Mouse (Mus musculus) v-Abl transformed pro-B cells (cell line): ENCODE measurements at regions not wholly inside any gene's neighbourhood (a gene's known extent, or its start where the extent isn't known, plus 50 kb on each side); places are given as distances from the start of the nearest gene placed in this dataset.
"Not testable (repeated sequence)": the region's sequence is repeated elsewhere in the genome, so short reads cannot be mapped to it uniquely, and the experiment has no call there.

ENCODE experiments used
- in situ Hi-C, 2 experiments: fragments of 400-800 bp; cut with MboI; formaldehyde crosslinking; loops; one replicate each; pipeline ENCODE4 v1.15.1; 2025; ENCODE audit not compliant: unreplicated experiment in 2 of 2

DNA sequence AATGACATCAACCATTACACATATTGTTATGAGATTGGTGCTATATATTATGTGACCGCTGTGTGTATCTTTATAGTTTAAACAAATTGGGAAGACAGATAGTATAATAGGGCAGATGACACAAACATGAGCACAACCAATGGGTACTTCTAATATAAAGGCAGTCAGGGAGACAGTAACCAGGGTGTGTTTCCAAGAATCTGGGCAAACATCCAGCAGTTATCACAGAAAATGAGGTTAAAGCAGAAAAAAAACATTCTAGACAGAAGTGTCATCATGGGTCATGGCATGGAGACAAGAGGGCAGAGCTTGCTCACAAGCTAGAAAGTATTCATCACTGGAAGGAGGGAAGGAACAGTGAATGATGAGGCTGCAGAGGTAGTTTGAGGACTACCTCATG is 129.8 kb upstream of the Arhgap42 start:
- in situ Hi-C loops = loop anchor here in 1 of 2 experiments (25.0 kb wide), 2 partner anchors 106 to 1731 kb away; partner anchors contain the start of gene Mmp20

DNA sequence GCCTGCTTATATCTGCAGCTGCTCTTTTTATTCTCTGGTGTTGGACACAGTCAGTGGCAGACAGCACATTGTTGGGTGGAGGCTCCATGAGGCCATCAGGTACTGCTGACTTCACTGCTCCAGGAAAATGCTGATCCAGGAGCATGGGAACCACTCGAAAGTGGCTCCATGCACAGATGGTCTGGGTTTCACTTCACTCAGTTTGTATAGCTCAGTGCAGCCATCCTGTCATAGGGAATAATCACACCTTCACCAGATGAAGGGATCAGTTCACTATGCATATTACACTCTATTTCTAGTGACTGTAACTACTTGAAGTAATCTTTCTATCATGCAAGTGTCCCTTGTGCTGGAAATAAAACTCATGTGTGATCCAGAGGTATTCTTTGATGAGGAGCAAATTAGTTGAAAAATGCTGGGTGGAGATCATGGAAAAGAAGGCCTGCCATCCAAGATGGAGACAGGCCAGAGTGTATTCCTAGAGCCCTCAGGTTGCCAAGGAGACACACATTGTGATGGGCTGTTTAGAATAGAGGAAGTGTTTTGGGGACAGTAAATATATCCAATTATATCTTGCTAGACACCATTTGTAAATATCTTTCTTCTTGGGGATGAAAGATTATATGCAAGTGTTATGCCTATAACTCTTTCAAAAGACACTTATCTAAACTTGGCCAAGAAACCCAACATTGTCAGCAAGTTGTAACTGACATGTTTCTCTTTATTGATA is 103.7 kb upstream of the Arhgap42 start:
- in situ Hi-C loops = no loop called here

DNA sequence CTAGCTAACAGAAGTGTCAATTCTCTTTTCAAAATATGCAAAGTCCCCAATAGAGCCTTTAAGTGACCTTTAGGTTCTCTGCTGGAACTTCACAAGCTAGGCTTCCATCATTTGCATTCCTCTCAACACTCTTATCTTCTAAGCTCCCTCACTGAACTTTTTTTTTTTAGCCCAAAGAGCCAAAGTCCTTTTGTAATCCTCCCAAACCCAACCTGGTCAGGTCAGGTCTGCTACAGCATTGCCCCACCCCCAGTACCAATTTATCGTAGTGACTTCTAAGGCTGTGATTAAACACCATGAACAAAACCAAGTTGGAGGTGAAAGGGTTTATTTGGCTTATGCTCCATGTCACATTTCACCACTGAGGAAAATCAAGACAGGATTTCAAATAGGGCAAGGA is 79.7 kb upstream of the Arhgap42 start:
- in situ Hi-C loops = no loop called here

DNA sequence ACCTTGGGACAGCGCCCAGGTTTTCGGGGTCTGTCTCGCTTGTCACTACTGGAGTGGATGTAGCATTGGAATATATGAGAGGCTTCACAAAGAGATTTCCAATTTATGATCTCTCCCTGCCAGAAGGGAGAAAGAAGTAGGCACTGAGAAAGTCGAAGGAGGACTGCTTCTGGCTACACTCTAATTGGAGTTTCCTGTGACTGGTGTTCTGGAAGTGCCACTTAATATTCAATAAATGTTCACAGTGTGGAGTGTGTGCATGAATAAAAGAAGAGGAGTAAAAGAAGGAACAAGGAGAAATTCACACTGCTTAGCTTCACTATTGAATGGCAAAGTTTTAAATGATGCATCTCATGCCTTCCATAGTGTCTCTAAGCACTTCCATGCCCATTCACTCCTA is 77.1 kb upstream of the Arhgap42 start:
- in situ Hi-C loops = no loop called here

DNA sequence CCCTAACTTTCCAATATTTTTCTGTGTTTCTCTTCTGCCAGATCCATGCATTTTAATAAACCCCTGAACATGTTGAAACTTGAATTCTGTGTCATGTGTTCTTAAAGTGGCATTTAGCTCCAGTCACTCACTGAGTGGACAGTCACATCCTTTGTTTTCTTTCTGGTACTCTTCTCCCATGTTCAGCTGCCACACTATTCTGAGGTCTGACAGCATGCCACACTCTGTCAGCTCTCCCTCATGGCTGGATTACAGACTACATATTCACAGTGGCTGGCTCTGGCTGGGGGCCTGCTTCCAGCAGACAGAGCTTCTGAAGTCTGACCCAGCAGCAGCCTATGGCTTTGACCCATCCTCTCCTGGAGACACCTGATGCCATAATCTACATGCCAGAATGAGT is 73.4 kb upstream of the Arhgap42 start:
- in situ Hi-C loops = no loop called here

DNA sequence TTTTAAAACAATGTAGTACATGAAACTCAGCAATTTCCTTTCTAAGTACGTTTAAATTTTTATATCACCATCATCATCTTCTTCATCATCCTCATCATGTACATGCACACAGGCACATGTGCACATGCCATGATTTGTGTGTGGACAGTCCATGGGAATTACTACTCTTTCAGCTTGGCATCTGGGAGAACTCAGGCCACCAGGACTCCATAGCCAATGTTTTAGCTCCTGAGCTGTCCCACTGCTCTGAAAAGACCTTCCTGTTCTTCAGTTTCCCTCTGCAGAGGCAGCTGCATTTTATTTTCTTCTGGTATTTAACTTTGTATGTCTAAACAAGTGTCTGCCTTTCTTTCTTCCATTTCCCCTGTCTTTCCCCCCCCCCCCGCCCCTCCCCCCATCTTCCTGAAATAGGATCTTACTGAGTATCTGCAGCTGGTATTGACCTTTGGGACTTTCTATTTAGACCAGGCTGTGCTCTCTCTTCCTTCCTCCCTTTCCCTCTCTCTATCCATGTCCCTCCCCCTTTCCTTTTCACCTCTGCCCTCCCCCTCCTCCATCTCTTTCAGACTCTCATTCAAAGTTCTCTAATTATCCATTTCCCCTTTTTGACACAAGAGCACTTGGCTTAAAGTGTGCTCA is 72.8 kb upstream of the Arhgap42 start:
- in situ Hi-C loops = no loop called here

DNA sequence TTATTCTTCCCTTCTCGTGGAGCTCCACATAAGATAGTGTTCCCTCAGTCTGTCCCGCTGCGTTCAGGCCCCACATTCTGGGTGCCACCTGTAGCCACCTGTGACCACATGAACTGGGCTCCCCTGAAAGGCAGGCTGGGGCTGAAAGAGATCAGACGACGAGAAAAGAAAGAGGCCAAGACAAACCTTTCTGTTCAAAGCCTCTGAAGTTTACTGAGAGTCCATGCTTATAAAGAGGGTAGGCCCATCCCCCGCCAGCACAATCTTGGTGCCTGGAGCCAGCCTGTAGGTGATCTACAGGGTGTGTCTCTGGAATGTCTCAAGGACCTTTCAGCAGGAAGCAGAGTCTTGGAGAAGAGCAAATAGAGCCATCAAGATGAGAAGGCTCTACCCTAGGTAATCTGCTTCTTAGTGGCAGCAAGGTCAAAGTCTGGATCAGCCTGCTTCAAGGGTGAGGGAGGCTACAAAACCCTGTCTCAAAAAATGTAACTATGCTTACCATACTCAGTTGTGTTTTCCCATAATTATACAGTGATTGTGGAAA is 72.2 kb upstream of the Arhgap42 start:
- in situ Hi-C loops = not testable (repeated sequence)

DNA sequence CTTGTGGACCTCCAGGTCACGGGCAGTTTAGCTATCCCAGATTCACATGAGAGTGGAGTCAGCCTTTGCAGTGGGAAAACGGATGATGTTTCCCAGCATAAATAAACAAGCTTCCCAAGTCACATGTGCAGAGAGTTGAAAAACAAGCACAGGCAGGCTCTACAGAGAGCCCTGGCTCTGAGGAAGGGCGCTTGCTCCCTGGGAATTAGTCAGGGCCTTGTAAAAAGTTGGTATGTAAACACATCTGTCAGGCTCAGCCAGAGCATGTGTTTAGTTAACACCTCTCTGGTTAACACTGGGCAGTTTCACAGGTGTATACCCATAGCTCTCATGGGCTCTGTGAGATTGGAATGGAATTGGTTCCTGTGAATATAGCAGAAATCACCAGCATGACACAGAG is 51.9 kb upstream of the Arhgap42 start:
- in situ Hi-C loops = no loop called here

DNA sequence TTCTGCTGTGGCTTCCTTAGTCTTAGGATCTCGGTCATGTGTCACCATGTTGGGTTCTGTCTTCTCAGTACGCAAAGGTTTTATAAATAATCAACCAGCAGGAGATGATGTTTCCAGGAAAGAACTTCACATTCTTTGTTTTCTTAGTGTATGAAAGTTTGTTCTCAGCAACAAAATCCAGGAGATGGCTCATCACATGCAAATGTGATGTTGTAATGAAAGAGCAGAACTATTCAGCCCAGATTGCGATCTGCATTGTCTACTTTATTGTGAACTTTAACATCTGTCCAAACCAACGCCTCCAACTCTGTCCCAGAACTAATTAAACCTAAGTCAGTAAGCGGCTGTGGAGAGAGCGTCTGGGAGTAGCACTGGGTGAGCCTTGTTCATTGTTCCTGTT is 50.7 kb upstream of the Arhgap42 start:
- in situ Hi-C loops = no loop called here
